In the genomic region with DNA sequence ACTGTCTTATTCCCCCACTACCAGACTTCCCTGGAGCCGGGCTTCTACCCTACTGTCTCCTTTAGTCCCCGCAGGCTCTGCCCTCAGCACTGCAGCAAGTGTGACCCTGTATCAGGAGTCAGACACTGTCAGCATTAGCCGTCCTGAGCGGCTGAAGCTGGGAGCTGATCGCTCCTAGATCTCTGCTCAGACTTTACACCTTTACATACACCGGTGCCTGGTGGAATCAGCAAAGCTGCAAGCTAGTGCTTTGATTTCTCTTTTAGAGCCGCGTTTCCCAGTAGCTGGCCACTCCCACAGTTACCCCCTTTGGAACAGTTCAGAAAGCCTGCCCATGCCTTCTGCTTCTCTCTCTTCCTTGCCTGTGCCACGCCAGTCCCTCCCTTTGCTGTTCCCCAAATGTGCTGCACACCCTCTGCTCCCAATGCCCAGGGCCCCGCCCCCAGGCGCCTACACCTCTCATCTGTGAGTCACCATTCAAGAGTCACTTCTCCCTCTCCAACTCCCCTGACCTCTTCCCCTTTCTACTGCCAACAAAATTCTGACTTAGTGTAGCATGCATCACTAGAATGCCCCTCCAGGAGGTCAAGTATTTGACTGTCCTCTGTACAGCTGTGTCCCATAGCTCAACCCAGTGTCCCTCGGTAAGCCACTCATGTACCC, we compare ENCODE assay signal across 8 mouse cellular contexts. TPM values are rescaled to one million over a fixed set of nuclear protein-coding genes. Genes with fewer than 3 reads are reported as not detected.
DNase-seq lines count a peak whose midpoint lies in the region; ATAC-seq and TF ChIP-seq lines count a peak whose summit lies in the region.

No protein-coding gene starts in this region.

- H3K27me3 ChIP-seq in CH12.LX (replicated peaks) = no peaks in the 10 kb centered on the region
- H3K27me3 ChIP-seq in lung, postnatal 0 days (replicated peaks; ENCODE audit: insufficient read depth, low read length) = no peaks in the 10 kb centered on the region

- TF ChIP-seq RAD21 in CH12.LX (IDR thresholded peaks at IDR 0.05; ENCODE audit: low read depth, low read length) = no peak

- no peak overlapping the region for H3K9ac ChIP-seq in CH12.LX (ENCODE audit: insufficient read depth, low read depth)
- peak overlapping the region; percentile 19; the same call in 1 of the 2 replicates for H3K9ac ChIP-seq in lung, postnatal 0 days (replicated peaks; ENCODE audit: low read depth)

- H3K79me2 ChIP-seq in CH12.LX (replicated peaks; ENCODE audit: control insufficient read depth, extremely low read depth, insufficient read depth, poor library complexity, severe bottlenecking) = no peaks in the 10 kb centered on the region

- ATAC-seq in cerebellum, adult (ENCODE audit: insufficient number of reproducible peaks, low FRiP score, low TSS enrichment) = 0 out of 2 replicates have a peak, but pooled peaks have one; percentile 23
- peak; percentile 92 for ATAC-seq in lung, postnatal 0 days

- H3K4me1 ChIP-seq in CH12.LX (ENCODE audit: control insufficient read depth in 1 of 2, insufficient read depth in 2 of 2) = peaks cover 10 to 20% of the 10 kb centered on the region in 2 experiments
- H3K4me1 ChIP-seq in lung, postnatal 0 days (ENCODE audit: insufficient read depth, low read depth, low read length) = no peaks in the 10 kb centered on the region; the same call in 1 of the 2 replicates

- 0 out of 2 replicates have a peak overlapping the region, but pooled peaks have one; percentile 7 for H3K4me2 ChIP-seq in CH12.LX (ENCODE audit: insufficient read depth, low read depth, poor library complexity, severe bottlenecking)
- peak overlapping the region; percentile 53 for H3K4me2 ChIP-seq in lung, postnatal 0 days (replicated peaks; ENCODE audit: low read depth, low read length)

- H3K4me3 ChIP-seq in CH12.LX (replicated peaks in 1 of 3; ENCODE audit: low read depth in 2 of 3, low read length in 2 of 3, poor library complexity in 1 of 3) = no peak overlapping the region
- H3K4me3 ChIP-seq in lung, postnatal 0 days (ENCODE audit: low read depth, low read length) = peak overlapping the region; percentile 15; the same call in 1 of the 2 replicates

- no peaks in the 10 kb centered on the region for H3K36me3 ChIP-seq in CH12.LX (replicated peaks in 1 of 2; ENCODE audit: control insufficient read depth in 1 of 2, insufficient read depth in 1 of 2, low read length in 1 of 2)
- no peaks in the 10 kb centered on the region for H3K36me3 ChIP-seq in lung, postnatal 0 days (ENCODE audit: insufficient read depth, low read length)

- 0 out of 2 replicates have a peak, but pooled peaks have one; percentile 26 for TF ChIP-seq POLR2A in CH12.LX (IDR thresholded peaks at IDR 0.05; ENCODE audit: low read depth, low read length)

- 28% methylated on average over 12 of the region's 12 CpGs for WGBS in lung, postnatal 0 days

- no peak for DNase-seq in cerebellum, postnatal 4 days (ENCODE audit: low spot score in 2 of 2)
- peak; percentile 84 for DNase-seq in CH12.LX (ENCODE audit: extremely low read depth)
- peak; percentile 59 for DNase-seq in cerebellum, adult 11 months
- DNase-seq in heart, adult 18-20 months = peak; percentile 64 to 83
- DNase-seq in kidney, adult 9 months = peak; percentile 34
- peak; percentile 96 for DNase-seq in lung, postnatal 0 days (ENCODE audit: low spot score)
- DNase-seq in spleen, postnatal 14 days (ENCODE audit: low spot score in 2 of 2) = peak; percentile 25 to 28

- TF ChIP-seq EP300 in CH12.LX (IDR thresholded peaks at IDR 0.05; ENCODE audit: low read length) = peak; percentile 62
- TF ChIP-seq EP300 in lung, postnatal 0 days (IDR thresholded peaks at IDR 0.05) = peak; percentile 85

- in situ Hi-C loops in CH12.LX (cut with MboI; ENCODE audit: low pct_ligation_motif_present, low pct_unique_long_range_greater_than_20kb, low sequenced_read_pairs) = loop anchor here (5.0 to 25.0 kb wide), 2 partner anchors 252 to 622 kb away; no protein-coding TSS in a partner anchor

- H3K9me3 ChIP-seq in CH12.LX (replicated peaks; ENCODE audit: low read length) = no peaks in the 10 kb centered on the region
- H3K9me3 ChIP-seq in lung, postnatal 0 days (ENCODE audit: low read length) = no peaks in the 10 kb centered on the region

- no peak overlapping the region for H3K27ac ChIP-seq in CH12.LX (ENCODE audit: insufficient read depth, low read depth)
- H3K27ac ChIP-seq in lung, postnatal 0 days (ENCODE audit: low read length) = peak overlapping the region; percentile 80

- TF ChIP-seq CTCF in CH12.LX (conservative IDR thresholded peaks at IDR 0.05 in 1 of 2, IDR thresholded peaks at IDR 0.05 in 1 of 2; ENCODE audit: low read depth in 2 of 2, low read length in 2 of 2) = no peak
- TF ChIP-seq CTCF in lung, postnatal 0 days (IDR thresholded peaks at IDR 0.05) = no peak

- dilution Hi-C loops in CH12.LX (cut with MboI; ENCODE audit: extremely low pct_ligation_motif_present, extremely low pct_unique_long_range_greater_than_20kb, low sequenced_read_pairs) = no loop called here

TF ChIP-seq in CH12.LX, 34 proteins besides CTCF, POLR2A, EP300 and RAD21:
- peak; percentile 29; the same call in 1 of the 2 replicates for TF ChIP-seq MAX (IDR thresholded peaks at IDR 0.05; ENCODE audit: low read length)
- peak; percentile 22; the same call in 1 of the 2 replicates for TF ChIP-seq IRF4 (IDR thresholded peaks at IDR 0.05; ENCODE audit: low read depth, low read length)
- peak; percentile 18; the same call in 1 of the 2 replicates for TF ChIP-seq MXI1 (IDR thresholded peaks at IDR 0.05; ENCODE audit: low read depth, low read length)
- TF ChIP-seq POLR2AphosphoS2 (IDR thresholded peaks at IDR 0.05; ENCODE audit: low read depth, low read length) = no peak
- peak; percentile 28; the same call in 1 of the 2 replicates for TF ChIP-seq BHLHE40 (IDR thresholded peaks at IDR 0.05; ENCODE audit: low read depth, low read length)
- TF ChIP-seq ETS1 (conservative IDR thresholded peaks at IDR 0.05; ENCODE audit: low read depth, low read length) = 0 out of 2 replicates have a peak, but pooled peaks have one; percentile 6
- no peak for TF ChIP-seq HCFC1 (IDR thresholded peaks at IDR 0.05; ENCODE audit: low read depth, low read length)
- 0 out of 2 replicates have a peak, but pooled peaks have one; percentile 15 for TF ChIP-seq ELF1 (IDR thresholded peaks at IDR 0.05; ENCODE audit: low read depth, low read length)
- TF ChIP-seq TBP (conservative IDR thresholded peaks at IDR 0.05; ENCODE audit: low read depth, low read length) = no peak

RNA-seq across cellular contexts. Expression of gene Ppp1r21, which starts 20.9 kb away (rescaled TPM):
- total RNA-seq in CH12.LX (2012; rRNA removed) = 19.2 and 21.5 TPM in 2 replicates
- 30.4 TPM in 2 replicates for total RNA-seq in CH12.LX (2014; rRNA removed)
- 24.6 and 27.7 TPM in 2 replicates for polyA plus RNA-seq in CH12.LX (2012; ENCODE audit: insufficient read length, low read depth)
- total RNA-seq in heart, adult 18-20 months (2021) = 10 to 100 TPM; 10.1 to 10.8 TPM
- 18.6 TPM in 2 replicates for polyA plus RNA-seq in lung, postnatal 0 days (2015; fragmentation: Nextera tagmentation; extraction: Ambion mirVana)

Comparison
In these comparisons a context has a peak if more than half of its experiments do, and no peak if none do; other contexts are left out.
1. DNase-seq: peak in CH12.LX (single experiment), cerebellum, adult 11 months (single experiment), heart, adult 18-20 months (2 of 2), kidney, adult 9 months (single experiment), lung, postnatal 0 days (single experiment) and spleen, postnatal 14 days (2 of 2); none in cerebellum, postnatal 4 days (0 of 2).